Mouse (Mus musculus): ENCODE results near the gene Ifi211.
A peak's percentile ranks its signal among the peaks of the same experiment; 100 is the strongest.
"Not testable (repeated sequence)": the region's sequence is repeated elsewhere in the genome, so short reads cannot be mapped to it uniquely, and the experiment has no call there.

The Ifi211 gene

GRCm38 (mm10) chr1:173879225-173879987 lies 33.4 kb downstream of the Ifi211 start:
- DNase-seq (ENCODE audit: low spot score in 2 of 2) = not testable (repeated sequence)

GRCm38 (mm10) chr1:173878264-173878663 lies 34.6 kb downstream of the Ifi211 start:
- DNase-seq (ENCODE audit: low spot score in 2 of 2) = peak in 1 of 2 experiments; percentile 19

GRCm38 (mm10) chr1:173877125-173877524 lies 35.7 kb downstream of the Ifi211 start:
- DNase-seq (ENCODE audit: low spot score in 2 of 2) = not testable (repeated sequence)

- DNase-seq (ENCODE audit: low spot score in 2 of 2) = not testable (repeated sequence)
These were observed 44.3 kb downstream of the Ifi211 start for GRCm38 (mm10) chr1:173868586-173868985.

GRCm38 (mm10) chr1:173866504-173866903 lies 46.3 kb downstream of the Ifi211 start:
- no peak for DNase-seq (ENCODE audit: low spot score in 2 of 2)

GRCm38 (mm10) chr1:173853711-173854110 lies 59.1 kb downstream of the Ifi211 start:
- peak in 1 of 2 experiments; percentile 20 for DNase-seq (ENCODE audit: low spot score in 2 of 2)

- peak; percentile 77 to 84 for DNase-seq (ENCODE audit: low spot score in 2 of 2)
These were observed 60.0 kb downstream of the Ifi211 start for GRCm38 (mm10) chr1:173852853-173853252.

All from spleen, postnatal 36 days (tissue).